18 mouse cellular contexts compared by ENCODE assay signal in the genomic region with DNA sequence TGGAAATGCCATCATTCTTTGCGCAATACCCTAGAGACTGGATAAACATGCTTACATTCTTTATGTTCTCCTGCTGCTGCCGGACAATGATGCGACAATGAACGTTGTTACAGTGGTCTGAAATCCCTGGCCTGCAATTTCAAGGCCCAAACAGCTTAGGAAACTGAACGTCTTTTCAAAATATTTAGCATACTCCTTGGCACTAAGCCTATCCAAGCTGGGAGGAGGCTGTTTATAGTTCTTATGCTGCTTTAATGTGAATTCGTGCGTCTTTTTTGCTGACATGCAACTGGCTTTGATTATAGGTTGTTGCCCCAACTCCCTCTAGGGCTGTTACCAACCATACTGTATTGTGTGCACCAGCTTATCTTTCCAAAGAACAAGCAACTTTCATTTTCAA. TPM values are rescaled to one million over a fixed set of nuclear protein-coding genes. Genes with fewer than 3 reads are reported as not detected.
"Had no signal": no experiment of that assay in that cellular context is flagged by ENCODE, and none has a peak within 500 bp of the region (broad histone marks: within the 10 kb centered on the region; RNA-seq: fewer than 3 reads in every experiment).

No protein-coding gene starts in this region.

- H3K27me3 ChIP-seq: kidney, embryonic 15.5 days; limb, embryonic 12.5 days; liver, embryonic 12.5 days; liver, embryonic 15.5 days; midbrain, embryonic 12.5 days had no signal

- DNase-seq: kidney, adult 8-10 months; kidney, postnatal 10 days; kidney, postnatal 36 days; layer of hippocampus, postnatal 36 days; liver; lung, adult 18-20 months; lung, postnatal 14 days; thymus, adult 18-20 months; thymus, postnatal 36 days had no signal

- H3K4me3 ChIP-seq: kidney, embryonic 15.5 days; left cerebral cortex, adult 2 months; limb, embryonic 12.5 days; liver, embryonic 12.5 days; liver, embryonic 15.5 days; midbrain, embryonic 12.5 days had no signal

- H3K9ac ChIP-seq: kidney, embryonic 15.5 days; limb, embryonic 12.5 days; liver, embryonic 12.5 days; liver, embryonic 15.5 days; midbrain, embryonic 12.5 days had no signal

- H3K4me2 ChIP-seq: kidney, embryonic 15.5 days; limb, embryonic 12.5 days; liver, embryonic 12.5 days; liver, embryonic 15.5 days; midbrain, embryonic 12.5 days had no signal

- H3K4me1 ChIP-seq: kidney, embryonic 15.5 days; limb, embryonic 12.5 days; liver, embryonic 12.5 days; liver, embryonic 15.5 days; midbrain, embryonic 12.5 days had no signal

- H3K27ac ChIP-seq: kidney, embryonic 15.5 days; left cerebral cortex, adult 2 months; limb, embryonic 12.5 days; liver, embryonic 12.5 days; liver, embryonic 15.5 days; macrophage; midbrain, embryonic 12.5 days had no signal

- H3K9me3 ChIP-seq: kidney, embryonic 15.5 days; liver, embryonic 12.5 days; liver, embryonic 15.5 days; midbrain, embryonic 12.5 days had no signal

- ATAC-seq: liver, embryonic 12.5 days had no signal

RNA-seq across cellular contexts. Expression of a gene that starts 20.4 kb away (rescaled TPM):
- polyA plus RNA-seq: kidney, embryonic 15.5 days; limb, embryonic 12.5 days; liver, embryonic 12.5 days; liver, embryonic 15.5 days; macrophage; small intestine, adult 2 months; spleen, adult 2 months had no signal
